Mouse (Mus musculus): ENCODE measurements around the gene Cacna2d1.
A peak's percentile ranks its signal among the peaks of the same experiment; 100 is the strongest.

- TF ChIP-seq CTCF (conservative IDR thresholded peaks at IDR 0.05; ENCODE audit: low read length): peak; percentile 18; the same call in 1 of the 2 replicates
- TF ChIP-seq NANOG (IDR thresholded peaks at IDR 0.05; ENCODE audit: borderline replicate concordance, low read length): no peak
These were observed 265.3 kb downstream of the Cacna2d1 start for GRCm38 (mm10) chr5:16199816-16200215.

Measured in E14TG2a.4 (cell line).